Mouse (Mus musculus) embryonic facial prominence, embryonic 15.5 days (tissue): ENCODE measurements around the gene Prss34. TPM values are rescaled to one million over a fixed set of nuclear protein-coding genes. Genes with fewer than 3 reads are reported as not detected.

Experiments
- ATAC-seq: fragments of 200-750 bp; cut with Nextera tagmentation; 2 replicates; pipeline ENCODE4 v1.8.0; 2017; ENCODE audit warnings: low read depth, moderate TSS enrichment; ENCODE audit not compliant: insufficient number of reproducible peaks, low FRiP score, low TSS enrichment
- H3K27ac ChIP-seq: fragments of 300-500 bp; sonication (generic); replicated peaks from 2 replicates; pipeline ENCODE4 v1.5.1; 2015; ENCODE audit warnings: mild to moderate bottlenecking, inconsistent platforms
- H3K27me3 ChIP-seq: fragments of 300-500 bp; sonication (generic); 2 replicates; pipeline ENCODE4 v1.6.1; 2015; ENCODE audit warnings: inconsistent platforms
- H3K36me3 ChIP-seq: fragments of 300-500 bp; sonication (generic); 2 replicates; pipeline ENCODE4 v1.6.1; 2015; ENCODE audit warnings: mild to moderate bottlenecking, inconsistent platforms
- H3K4me1 ChIP-seq: fragments of 300-500 bp; sonication (generic); 2 replicates; pipeline ENCODE4 v1.6.1; 2015; ENCODE audit warnings: inconsistent platforms
- H3K4me2 ChIP-seq: fragments of 300-500 bp; sonication (generic); replicated peaks from 2 replicates; pipeline ENCODE4 v1.6.1; 2015; ENCODE audit warnings: mild to moderate bottlenecking, inconsistent platforms
- H3K4me3 ChIP-seq: fragments of 300-500 bp; sonication (generic); replicated peaks from 2 replicates; pipeline ENCODE4 v1.5.1; 2015; ENCODE audit warnings: mild to moderate bottlenecking, inconsistent platforms
- H3K9ac ChIP-seq: fragments of 300-500 bp; sonication (generic); 2 replicates; pipeline ENCODE4 v1.6.1; 2015; ENCODE audit warnings: inconsistent platforms
- H3K9me3 ChIP-seq: fragments of 300-500 bp; sonication (generic); replicated peaks from 2 replicates; pipeline ENCODE4 v1.6.1; 2016; ENCODE audit warnings: inconsistent platforms
- WGBS: fragments of 180-500 bp; shearing (Covaris S2); methylation state at CpG from one replicate; pipeline ENCODE4 v1.1.7; 2015; 5-methylcytosine and 5-hydroxymethylcytosine counted together
- polyA plus RNA-seq: library from polyadenylated mRNA; unstranded; fragments of >200 nt; fragmentation: Nextera tagmentation; extraction: Ambion mirVana; gene quantifications from 2 replicates; pipeline ENCODE4 v1.2.1, GENCODE M21; 2015

Prss34 gene
- polyA plus RNA-seq, 1 experiment from 2014 or later: 6.9 TPM

- no peaks in the 10 kb centered on the region for H3K27me3 ChIP-seq
- H3K9ac ChIP-seq: no peak overlapping the region
- H3K4me1 ChIP-seq: no peaks in the 10 kb centered on the region
- no peaks in the 10 kb centered on the region for H3K36me3 ChIP-seq
- WGBS: 87% methylated on average over 8 of the region's 8 CpGs
- H3K27ac ChIP-seq: no peak overlapping the region
- no peaks in the 10 kb centered on the region for H3K9me3 ChIP-seq
- no peak overlapping the region for H3K4me3 ChIP-seq
- ATAC-seq: no peak
- no peak overlapping the region for H3K4me2 ChIP-seq
Measured at GRCm38 (mm10) chr17:25320819-25321218, 22.6 kb downstream of the Prss34 start.

DNA sequence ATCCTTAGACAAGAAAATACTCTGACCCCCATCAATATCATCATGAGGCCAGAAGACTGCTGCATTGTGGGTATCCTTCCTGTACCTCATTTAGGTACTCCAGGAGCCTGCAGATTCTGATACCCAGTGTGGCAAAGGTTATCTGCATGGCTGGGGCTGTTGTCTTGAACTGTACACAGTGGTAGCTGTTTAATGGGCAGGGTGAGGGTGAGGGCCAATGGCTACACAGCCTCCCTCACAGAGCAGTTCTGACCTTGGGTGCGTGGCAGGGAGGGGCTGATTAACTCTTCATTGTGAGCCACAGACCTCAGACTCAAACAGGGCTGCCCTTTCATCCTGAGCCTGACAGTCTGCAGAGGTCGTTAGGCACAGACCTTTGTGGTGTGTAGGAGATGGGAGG lies 24.7 kb downstream of the Prss34 start:
- Histone ChIP-seq H3K4me2 (no peak overlapping the region), H3K36me3 (no peaks in the 10 kb centered on the region), H3K4me3 (no peak overlapping the region), H3K4me1 (no peaks in the 10 kb centered on the region), H3K9me3 (no peaks in the 10 kb centered on the region), H3K9ac (no peak overlapping the region), H3K27ac (no peak overlapping the region), H3K27me3 (no peaks in the 10 kb centered on the region)
- 14% methylated on average over 2 of the region's 2 CpGs for WGBS
- no peak for ATAC-seq

DNA sequence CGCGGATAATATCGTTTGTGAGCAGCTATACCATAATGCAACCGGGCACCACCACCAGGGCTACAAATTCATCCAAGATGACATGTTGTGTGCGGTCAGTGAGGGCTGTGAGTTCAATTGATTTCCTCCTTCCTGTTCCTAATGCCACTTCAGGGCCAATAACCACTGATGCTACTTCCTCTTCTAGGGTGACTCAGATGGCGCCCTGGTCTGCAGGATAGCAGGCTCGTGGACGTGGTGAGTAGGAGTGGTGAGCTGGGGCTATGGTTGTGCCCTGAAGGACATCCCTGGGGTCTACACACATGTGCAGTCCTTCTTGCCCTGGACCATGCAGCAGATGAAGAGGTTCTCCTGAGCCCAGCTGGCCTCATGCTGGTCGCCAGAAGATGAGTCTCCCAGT lies 34.1 kb downstream of the Prss34 start:
- WGBS: 67% methylated on average over 9 of the region's 9 CpGs
- no peaks in the 10 kb centered on the region for H3K36me3 ChIP-seq
- no peak overlapping the region for H3K4me3 ChIP-seq
- H3K9me3 ChIP-seq: no peaks in the 10 kb centered on the region
- no peaks in the 10 kb centered on the region for H3K4me1 ChIP-seq
- H3K27me3 ChIP-seq: peaks cover 4% of the 10 kb centered on the region; the same call in 1 of the 2 replicates
- H3K9ac ChIP-seq: no peak overlapping the region
- ATAC-seq: no peak
- H3K4me2 ChIP-seq: no peak overlapping the region
- no peak overlapping the region for H3K27ac ChIP-seq

DNA sequence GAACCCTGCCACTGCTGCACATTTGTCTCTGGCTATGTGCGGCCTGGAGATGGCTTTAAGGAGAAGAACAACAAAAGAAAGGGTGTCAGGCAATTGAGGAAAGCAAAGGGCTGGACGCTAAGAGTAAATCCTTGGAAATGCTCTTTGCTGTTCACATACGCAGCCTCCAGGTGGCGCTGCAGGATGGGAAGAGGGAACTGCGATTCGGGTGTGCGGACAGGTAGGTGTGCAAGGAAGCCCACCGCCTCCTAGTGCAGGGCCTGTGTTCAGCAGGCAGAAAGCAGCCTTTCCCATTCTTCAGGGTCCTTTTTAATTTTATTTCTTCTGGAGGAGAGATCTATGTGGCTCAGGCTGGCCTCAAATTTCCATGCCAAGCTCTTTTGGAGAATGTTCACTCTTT lies 35.7 kb downstream of the Prss34 start:
- Histone ChIP-seq H3K4me3 (no peak overlapping the region), H3K27me3 (peaks cover 4% of the 10 kb centered on the region; the same call in 1 of the 2 replicates), H3K4me1 (no peaks in the 10 kb centered on the region), H3K27ac (no peak overlapping the region), H3K4me2 (no peak overlapping the region), H3K9me3 (no peaks in the 10 kb centered on the region), H3K36me3 (no peaks in the 10 kb centered on the region), H3K9ac (no peak overlapping the region)
- ATAC-seq: no peak
- under 1% methylated on average over 8 of the region's 8 CpGs for WGBS

DNA sequence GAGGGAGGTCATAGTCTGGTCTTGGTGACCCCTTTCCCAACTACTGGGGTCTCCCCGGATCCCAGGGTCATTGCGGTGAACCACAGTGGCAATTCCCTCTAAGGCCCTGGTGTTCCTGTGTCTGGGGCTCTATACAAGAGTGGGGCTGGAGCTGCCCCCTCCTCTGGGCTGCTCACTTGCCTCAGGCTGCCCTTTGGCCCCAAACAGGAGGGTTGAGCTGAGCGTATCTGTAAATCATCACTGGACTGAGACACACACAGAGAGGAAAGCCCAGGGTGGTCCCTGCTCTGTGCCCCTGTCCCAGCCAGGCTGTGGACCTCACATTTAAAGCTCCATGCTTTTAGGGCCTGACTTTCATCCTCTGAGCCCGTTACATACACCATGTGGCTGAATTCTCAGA lies 40.0 kb downstream of the Prss34 start:
- ATAC-seq: no peak
- Histone ChIP-seq H3K4me2 (no peak overlapping the region), H3K27ac (no peak overlapping the region), H3K9ac (no peak overlapping the region), H3K4me1 (no peaks in the 10 kb centered on the region), H3K9me3 (no peaks in the 10 kb centered on the region), H3K4me3 (no peak overlapping the region), H3K27me3 (no peaks in the 10 kb centered on the region), H3K36me3 (no peaks in the 10 kb centered on the region)
- WGBS: 77% methylated on average over 4 of the region's 4 CpGs

DNA sequence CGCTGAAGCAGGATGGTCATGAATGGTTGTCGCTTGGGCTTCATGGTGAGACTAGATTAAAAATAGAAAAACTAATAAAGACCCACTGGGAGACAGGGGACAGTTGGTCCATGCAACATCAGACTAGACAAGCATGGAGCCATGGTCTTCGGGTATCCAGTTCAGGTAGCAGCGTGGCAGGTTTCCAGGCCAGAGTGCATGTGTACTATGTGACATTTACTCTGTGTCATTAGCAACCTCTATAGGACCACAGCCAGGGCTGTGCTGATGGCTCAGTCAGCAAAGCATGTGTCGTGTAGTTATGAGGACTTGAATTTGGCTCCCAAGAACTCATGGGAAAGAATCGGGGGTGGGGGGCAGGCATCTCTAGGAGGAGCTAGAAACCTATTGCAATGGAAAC lies 41.8 kb downstream of the Prss34 start:
- no peaks in the 10 kb centered on the region for H3K9me3 ChIP-seq
- H3K9ac ChIP-seq: no peak overlapping the region
- no peak for ATAC-seq
- H3K4me3 ChIP-seq: no peak overlapping the region
- H3K27ac ChIP-seq: no peak overlapping the region
- H3K36me3 ChIP-seq: no peaks in the 10 kb centered on the region
- H3K4me2 ChIP-seq: no peak overlapping the region
- no peaks in the 10 kb centered on the region for H3K4me1 ChIP-seq
- no peaks in the 10 kb centered on the region for H3K27me3 ChIP-seq
- 88% methylated on average over 6 of the region's 6 CpGs for WGBS

- Histone ChIP-seq H3K27ac (no peak overlapping the region), H3K4me1 (no peaks in the 10 kb centered on the region), H3K36me3 (no peaks in the 10 kb centered on the region), H3K4me2 (no peak overlapping the region), H3K27me3 (no peaks in the 10 kb centered on the region), H3K9me3 (no peaks in the 10 kb centered on the region), H3K9ac (no peak overlapping the region), H3K4me3 (no peak overlapping the region)
- no peak for ATAC-seq
- 45% methylated on average over 2 of the region's 3 CpGs for WGBS
Measured at GRCm38 (mm10) chr17:25341490-25341889, 43.3 kb downstream of the Prss34 start.

- no peaks in the 10 kb centered on the region for H3K9me3 ChIP-seq
- no peak within 1 kb of the TSS for H3K9ac ChIP-seq
- no peaks in the 10 kb centered on the region for H3K36me3 ChIP-seq
- H3K4me1 ChIP-seq: no peaks in the 10 kb centered on the region
- H3K4me3 ChIP-seq: no peak within 1 kb of the TSS
- H3K27ac ChIP-seq: no peak within 1 kb of the TSS
- WGBS: 85% methylated on average over 4 of the region's 4 CpGs
- no peak within 1 kb of the TSS for H3K4me2 ChIP-seq
- ATAC-seq: no peak
- H3K27me3 ChIP-seq: no peaks in the 10 kb centered on the region
Measured at GRCm38 (mm10) chr17:25345462-25345861, 47.3 kb downstream of the Prss34 start, which contains the start of gene Tpsab1. TSS of gene Tpsab1 (minus strand) at chr17:25345562.

Other genes with a start within 250 kb of the Prss34 start
- gene Tmem204, start 214.8 kb upstream of the Prss34 start, polyA plus RNA-seq: 29.8 and 32.5 TPM in 2 replicates
- gene Telo2, start 182.4 kb upstream of the Prss34 start, polyA plus RNA-seq: 42.3 and 49.2 TPM in 2 replicates
- gene Ptx4, start 177.6 kb upstream of the Prss34 start, polyA plus RNA-seq: 2.2 and 2.8 TPM in 2 replicates
- 27.3 and 27.4 TPM in 2 replicates for gene Clcn7, start 165.0 kb upstream of the Prss34 start, polyA plus RNA-seq
- 0.16 and 0.24 TPM in 2 replicates for gene Ccdc154, start 135.9 kb upstream of the Prss34 start, polyA plus RNA-seq
- 1.5 and 2.0 TPM in 2 replicates for gene Gm38655, start 122.9 kb upstream of the Prss34 start, polyA plus RNA-seq
- 31.5 and 31.6 TPM in 2 replicates for gene BC003965, start 113.8 kb upstream of the Prss34 start, polyA plus RNA-seq
- 9.4 and 10.2 TPM in 2 replicates for gene Unkl, start 110.0 kb upstream of the Prss34 start, polyA plus RNA-seq
- 40.8 and 42.7 TPM in 2 replicates for gene Gnptg, start 58.3 kb upstream of the Prss34 start, polyA plus RNA-seq
- 50.8 and 53.2 TPM in 2 replicates for gene Tsr3, start 58.2 kb upstream of the Prss34 start, polyA plus RNA-seq
- 1.3 and 1.6 TPM in 2 replicates for gene Baiap3, start 42.0 kb upstream of the Prss34 start, polyA plus RNA-seq
- gene Ube2i, start 23.8 kb upstream of the Prss34 start, polyA plus RNA-seq: 513 and 543 TPM in 2 replicates
- not detected in 2 replicates for gene Prss28, start 10.3 kb downstream of the Prss34 start, polyA plus RNA-seq
- gene Prss29, start 20.3 kb downstream of the Prss34 start, polyA plus RNA-seq: not detected in 2 replicates
- gene Tpsab1, start 47.2 kb downstream of the Prss34 start, polyA plus RNA-seq: 4.1 and 6.2 TPM in 2 replicates
- 167 and 237 TPM in 2 replicates for gene Tpsb2, start 67.9 kb downstream of the Prss34 start, polyA plus RNA-seq
- 10.3 and 10.9 TPM in 2 replicates for gene Tpsg1, start 70.9 kb downstream of the Prss34 start, polyA plus RNA-seq
- gene Cacna1h, start 135.4 kb downstream of the Prss34 start, polyA plus RNA-seq: 4.3 and 5.7 TPM in 2 replicates
- gene Tekt4, start 156.2 kb downstream of the Prss34 start, polyA plus RNA-seq: 3.5 and 6.2 TPM in 2 replicates
- gene Sstr5, start 198.9 kb downstream of the Prss34 start, polyA plus RNA-seq: 0.17 and 0.27 TPM in 2 replicates